Mouse (Mus musculus) CH12.LX (cell line): ENCODE data around the gene Csnk2a2.

Source experiments
- CHD1 ChIP-seq: IDR thresholded peaks from 2 replicates; pipeline ENCODE4 v1.6.1; 2012; ENCODE audit warnings: low read depth, low read length, improper control_type of control experiment, inconsistent platforms
- CTCF ChIP-seq, 2 experiments: IDR thresholded peaks in 1 of 2; conservative IDR thresholded peaks in 1 of 2; 2 replicates each; pipeline ENCODE4 v1.5.1; 2011 to 2012; ENCODE audit warnings: low read depth in 2 of 2, low read length in 2 of 2, improper control_type of control experiment in 1 of 2, inconsistent platforms in 1 of 2, mild to moderate bottlenecking in 1 of 2, moderate library complexity in 1 of 2
- ETS1 ChIP-seq: conservative IDR thresholded peaks from 2 replicates; pipeline ENCODE4 v1.6.1; 2012; ENCODE audit warnings: low read depth, mild to moderate bottlenecking, inconsistent platforms, low read length, improper control_type of control experiment, moderate library complexity
- JUND ChIP-seq: conservative IDR thresholded peaks from 2 replicates; pipeline ENCODE4 v1.6.1; 2011; ENCODE audit warnings: low read depth, low read length, improper control_type of control experiment
- MAFK ChIP-seq: IDR thresholded peaks from 2 replicates; pipeline ENCODE4 v1.6.1; 2011; ENCODE audit warnings: low read length, improper control_type of control experiment; ENCODE audit not compliant: insufficient replicate concordance
- MXI1 ChIP-seq: IDR thresholded peaks from 2 replicates; pipeline ENCODE4 v1.6.1; 2011; ENCODE audit warnings: mild to moderate bottlenecking, low read depth, low read length, improper control_type of control experiment
- POLR2A ChIP-seq: IDR thresholded peaks from 2 replicates; pipeline ENCODE4 v1.6.1; 2011; ENCODE audit warnings: low read depth, mild to moderate bottlenecking, improper control_type of control experiment, low read length
- SMC3 ChIP-seq: IDR thresholded peaks from 2 replicates; pipeline ENCODE4 v1.6.1; 2011; ENCODE audit warnings: low read depth, low read length, improper control_type of control experiment
- TBP ChIP-seq: conservative IDR thresholded peaks from 2 replicates; pipeline ENCODE4 v1.6.1; 2011; ENCODE audit warnings: low read depth, low read length, improper control_type of control experiment
- USF1 ChIP-seq: IDR thresholded peaks from 2 replicates; pipeline ENCODE4 v1.6.1; 2014; ENCODE audit warnings: low read depth, mild to moderate bottlenecking, inconsistent platforms, low read length, improper control_type of control experiment

DNA sequence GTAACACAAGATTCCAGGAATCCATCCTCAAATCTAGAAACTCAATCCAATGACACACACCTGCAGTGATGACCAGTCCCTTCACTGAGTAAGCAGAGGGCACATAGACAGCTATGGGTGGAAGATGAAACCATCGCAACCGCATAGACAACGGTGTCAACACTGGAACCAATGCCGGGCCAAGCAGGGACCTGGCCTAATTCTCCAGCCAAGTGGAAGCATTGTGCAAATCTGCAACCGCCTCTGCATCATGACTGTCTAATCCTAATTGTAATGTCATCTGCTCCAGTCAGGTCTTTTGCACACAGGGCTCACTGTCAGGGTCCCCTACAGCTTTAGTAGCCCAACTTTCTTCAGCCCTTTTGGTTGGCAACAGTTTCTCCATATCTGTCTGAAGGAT is 10.6 kb upstream of the Csnk2a2 start:
- TF ChIP-seq CTCF (conservative IDR thresholded peaks at IDR 0.05 in 1 of 2, IDR thresholded peaks at IDR 0.05 in 1 of 2; ENCODE audit: low read depth in 2 of 2, low read length in 2 of 2) = no peak
- no peak for TF ChIP-seq USF1
- TF ChIP-seq ETS1 = no peak
- TF ChIP-seq POLR2A = no peak
- TF ChIP-seq CHD1 = no peak
- no peak for TF ChIP-seq TBP
- TF ChIP-seq SMC3 = no peak
- TF ChIP-seq JUND = no peak
- TF ChIP-seq MAFK = no peak
- no peak for TF ChIP-seq MXI1
